1 mouse cellular context compared by ENCODE assay signal in genomic region chr3:137980435-137981381, GRCm38 (mm10).
TF ChIP-seq lines count a peak whose summit lies in the region.

No protein-coding gene starts in this region.

TF ChIP-seq in MEL, 35 proteins besides CTCF, POLR2A, EP300 and RAD21 (continued from another document):
- peak; percentile 48; the same call in 1 of the 2 replicates for TF ChIP-seq ZKSCAN1 (IDR thresholded peaks at IDR 0.05; ENCODE audit: low read depth, low read length)
- TF ChIP-seq TCF12 (IDR thresholded peaks at IDR 0.05; ENCODE audit: low read depth, low read length) = peak; percentile 76
- TF ChIP-seq TAL1 (IDR thresholded peaks at IDR 0.05; ENCODE audit: low read length) = peak; percentile 67
- TF ChIP-seq ZMIZ1 (IDR thresholded peaks at IDR 0.05; ENCODE audit: low read depth, low read length) = peak; percentile 54; the same call in 1 of the 2 replicates
- no peak for TF ChIP-seq USF2 (IDR thresholded peaks at IDR 0.05; ENCODE audit: borderline replicate concordance in 1 of 2, insufficient read depth in 1 of 2, low read depth in 1 of 2, low read length in 2 of 2)
- TF ChIP-seq SMC3 (IDR thresholded peaks at IDR 0.05; ENCODE audit: low read depth, low read length) = no peak
- TF ChIP-seq ETS1 (IDR thresholded peaks at IDR 0.05; ENCODE audit: low read depth, low read length) = peak; percentile 99
- TF ChIP-seq MEF2A (IDR thresholded peaks at IDR 0.05; ENCODE audit: extremely low read depth, insufficient replicate concordance, low read depth, low read length, poor library complexity, severe bottlenecking) = no peak
- TF ChIP-seq HCFC1 (IDR thresholded peaks at IDR 0.05; ENCODE audit: low read depth, low read length) = peak; percentile 68
- TF ChIP-seq USF1 (IDR thresholded peaks at IDR 0.05; ENCODE audit: low read depth, low read length) = no peak
- TF ChIP-seq CHD1 (IDR thresholded peaks at IDR 0.05; ENCODE audit: low read depth, low read length) = peak; percentile 94
- no peak for TF ChIP-seq NRF1 (IDR thresholded peaks at IDR 0.05; ENCODE audit: insufficient read depth, low read depth, low read length, poor library complexity, severe bottlenecking)
- no peak for TF ChIP-seq JUND (IDR thresholded peaks at IDR 0.05; ENCODE audit: low read depth, low read length)
- 0 out of 2 replicates have a peak, but pooled peaks have one; percentile 18 for TF ChIP-seq POLR2AphosphoS2 (IDR thresholded peaks at IDR 0.05; ENCODE audit: low read length)
- TF ChIP-seq MAFK (IDR thresholded peaks at IDR 0.05; ENCODE audit: borderline replicate concordance, low read depth, low read length) = 0 out of 2 replicates have a peak, but pooled peaks have one; percentile 10
- peak; percentile 42; the same call in 1 of the 2 replicates for TF ChIP-seq MXI1 (IDR thresholded peaks at IDR 0.05; ENCODE audit: low read depth, low read length)
- no peak for TF ChIP-seq ZC3H11A (IDR thresholded peaks at IDR 0.05; ENCODE audit: low read depth, low read length)
- TF ChIP-seq UBTF (IDR thresholded peaks at IDR 0.05; ENCODE audit: borderline replicate concordance, insufficient read depth, low read depth, low read length) = no peak
- no peak; the same call in none of the 2 replicates for TF ChIP-seq ELF1 (IDR thresholded peaks at IDR 0.05; ENCODE audit: low read depth, low read length)
- TF ChIP-seq RCOR1 (IDR thresholded peaks at IDR 0.05; ENCODE audit: low read depth, low read length) = peak; percentile 62
- peak; percentile 23; the same call in 1 of the 2 replicates for TF ChIP-seq MAX (IDR thresholded peaks at IDR 0.05; ENCODE audit: low read length)
- no peak; the same call in 1 of the 2 replicates for TF ChIP-seq NELFE (IDR thresholded peaks at IDR 0.05; ENCODE audit: low read depth, low read length)
TF ChIP-seq in MEL: peak in this region for 20.
